Comparison of ENCODE assay signal across 9 mouse cellular contexts in genomic region chr7:126519513-126519912, GRCm38 (mm10). TPM values are rescaled to one million over a fixed set of nuclear protein-coding genes. Genes with fewer than 3 reads are reported as not detected.
A peak's percentile ranks its signal among the peaks of the same experiment; 100 is the strongest.
DNase-seq lines count a peak whose midpoint lies in the region; ATAC-seq and TF ChIP-seq lines count a peak whose summit lies in the region.
"Had no signal": no experiment of that assay in that cellular context is flagged by ENCODE, and none has a peak within 500 bp of the region (broad histone marks: within the 10 kb centered on the region; RNA-seq: fewer than 3 reads in every experiment).

No protein-coding gene starts in this region.

- no peaks in the 10 kb centered on the region for H3K4me1 ChIP-seq in heart, postnatal 0 days (ENCODE audit: control insufficient read depth, insufficient read depth)
- no peaks in the 10 kb centered on the region for H3K4me1 ChIP-seq in lung, embryonic 16.5 days (replicated peaks; ENCODE audit: control insufficient read depth, insufficient read depth, low read length)
- H3K4me1 ChIP-seq in bone marrow macrophage, adult 2 months (ENCODE audit: control insufficient read depth, insufficient read depth, low read length) = peaks cover 6% of the 10 kb centered on the region
- no peaks in the 10 kb centered on the region for H3K4me1 ChIP-seq in limb, embryonic 10.5 days

- H3K9me3 ChIP-seq in heart, postnatal 0 days (replicated peaks; ENCODE audit: control insufficient read depth, low read length) = no peaks in the 10 kb centered on the region
- H3K9me3 ChIP-seq in lung, embryonic 16.5 days (ENCODE audit: control insufficient read depth, low read length) = no peaks in the 10 kb centered on the region
- no peaks in the 10 kb centered on the region for H3K9me3 ChIP-seq in limb, embryonic 10.5 days (replicated peaks)

- TF ChIP-seq EP300 in heart, postnatal 0 days (IDR thresholded peaks at IDR 0.05; ENCODE audit: low read depth) = no peak

- TF ChIP-seq POLR2A in bone marrow macrophage, adult 2 months (IDR thresholded peaks at IDR 0.05; ENCODE audit: borderline replicate concordance, low read depth, low read length) = no peak

- H3K4me3 ChIP-seq in heart, postnatal 0 days (ENCODE audit: low read depth, low read length) = no peak overlapping the region
- no peak overlapping the region for H3K4me3 ChIP-seq in lung, embryonic 16.5 days (ENCODE audit: low read length)
- no peak overlapping the region for H3K4me3 ChIP-seq in bone marrow macrophage, adult 2 months (ENCODE audit: insufficient read depth, low read length)
- H3K4me3 ChIP-seq in limb, embryonic 10.5 days = no peak overlapping the region

- H3K4me2 ChIP-seq in heart, postnatal 0 days (ENCODE audit: low read depth, low read length) = no peak overlapping the region
- H3K4me2 ChIP-seq in lung, embryonic 16.5 days (ENCODE audit: low read depth, low read length) = no peak overlapping the region

- ATAC-seq in heart, postnatal 0 days (ENCODE audit: insufficient read depth, low read depth) = no peak
- peak; percentile 38; the same call in 1 of the 2 replicates for ATAC-seq in lung, embryonic 16.5 days (ENCODE audit: low read depth)

- TF ChIP-seq CTCF in heart, postnatal 0 days (IDR thresholded peaks at IDR 0.05; ENCODE audit: low read depth) = peak; percentile 7; the same call in 1 of the 2 replicates
- TF ChIP-seq CTCF in bone marrow macrophage, adult 2 months (IDR thresholded peaks at IDR 0.05; ENCODE audit: low read depth, low read length) = no peak

- DNase-seq in heart, postnatal 0 days (ENCODE audit: low spot score) = no peak
- DNase-seq in heart, postnatal 36 days = no peak
- DNase-seq in lung, adult 18-20 months = no peak
- peak; percentile 31 to 48 for DNase-seq in layer of hippocampus, postnatal 10 days (ENCODE audit: low spot score in 2 of 2)
- DNase-seq in limb, embryonic 10.5 days (ENCODE audit: low spot score) = no peak
- DNase-seq in thymus, postnatal 14 days = no peak
- DNase-seq: cerebellum, adult 11 months had no signal

- WGBS in heart, postnatal 0 days = 51% methylated on average over 2 of the region's 2 CpGs
- 50% methylated on average over 2 of the region's 2 CpGs for WGBS in lung, embryonic 16.5 days
- WGBS in limb, embryonic 10.5 days = 87% methylated on average over 2 of the region's 2 CpGs

- no peak overlapping the region for H3K27ac ChIP-seq in heart, postnatal 0 days (ENCODE audit: low read depth)
- H3K27ac ChIP-seq in lung, embryonic 16.5 days (ENCODE audit: low read length) = no peak overlapping the region
- peak overlapping the region; percentile 57 for H3K27ac ChIP-seq in bone marrow macrophage, adult 2 months (ENCODE audit: insufficient read depth, low read depth, low read length)
- no peak overlapping the region for H3K27ac ChIP-seq in limb, embryonic 10.5 days

- no peaks in the 10 kb centered on the region for H3K27me3 ChIP-seq in heart, postnatal 0 days (ENCODE audit: control insufficient read depth, insufficient read depth, low read length)
- no peaks in the 10 kb centered on the region for H3K27me3 ChIP-seq in lung, embryonic 16.5 days (ENCODE audit: control insufficient read depth, insufficient read depth, low read depth, low read length)
- H3K27me3 ChIP-seq in limb, embryonic 10.5 days (ENCODE audit: low read depth, poor library complexity, severe bottlenecking) = no peaks in the 10 kb centered on the region

- intact Hi-C loops in heart, postnatal 36 days (cut with DNase I) = no loop called here

- no peaks in the 10 kb centered on the region for H3K36me3 ChIP-seq in heart, postnatal 0 days (replicated peaks; ENCODE audit: control insufficient read depth, insufficient read depth, low read length)
- H3K36me3 ChIP-seq in lung, embryonic 16.5 days (ENCODE audit: control insufficient read depth, insufficient read depth, low read length) = no peaks in the 10 kb centered on the region
- no peaks in the 10 kb centered on the region for H3K36me3 ChIP-seq in limb, embryonic 10.5 days

- no peak overlapping the region for H3K9ac ChIP-seq in heart, postnatal 0 days (replicated peaks; ENCODE audit: low read depth, low read length)
- no peak overlapping the region for H3K9ac ChIP-seq in lung, embryonic 16.5 days (ENCODE audit: low read length)

RNA-seq across cellular contexts. Expression of gene Atxn2l, which starts 16.3 kb away (rescaled TPM):
- 21.8 and 35.6 TPM in 2 replicates for total RNA-seq in heart, postnatal 0 days (2014; rRNA removed; ENCODE audit: low replicate concordance)
- polyA plus RNA-seq in heart, postnatal 0 days (2015; fragmentation: Nextera tagmentation; extraction: Ambion mirVana) = 13.4 and 14.1 TPM in 2 replicates
- total RNA-seq in heart, postnatal 36 days (2021) = 10 to 100 TPM; 37.1 to 37.9 TPM
- polyA plus RNA-seq in lung, embryonic 16.5 days (2015; fragmentation: Nextera tagmentation; extraction: Ambion mirVana) = 36.0 and 38.5 TPM in 2 replicates
- 128 and 131 TPM in 2 replicates for polyA plus RNA-seq in bone marrow macrophage, adult 2 months (2012; ENCODE audit: insufficient read depth, insufficient read length, missing spikeins)
- total RNA-seq in layer of hippocampus, postnatal 10 days (2021) = 100 to 1,000 TPM; 118 to 123 TPM
- 60.6 and 62.5 TPM in 2 replicates for polyA plus RNA-seq in limb, embryonic 10.5 days (2016; fragmentation: Nextera tagmentation; extraction: Ambion mirVana)

RNA-seq across cellular contexts. Expression of gene Tufm, which starts 32.4 kb away (rescaled TPM):
- total RNA-seq in heart, postnatal 0 days (2014; rRNA removed; ENCODE audit: low replicate concordance) = 151 and 153 TPM in 2 replicates
- polyA plus RNA-seq in heart, postnatal 0 days (2015; fragmentation: Nextera tagmentation; extraction: Ambion mirVana) = 199 and 205 TPM in 2 replicates
- total RNA-seq in heart, postnatal 36 days (2021) = 100 to 1,000 TPM; 287 to 327 TPM
- 106 and 112 TPM in 2 replicates for polyA plus RNA-seq in lung, embryonic 16.5 days (2015; fragmentation: Nextera tagmentation; extraction: Ambion mirVana)
- 39.7 and 41.0 TPM in 2 replicates for polyA plus RNA-seq in bone marrow macrophage, adult 2 months (2012; ENCODE audit: insufficient read depth, insufficient read length, missing spikeins)
- total RNA-seq in layer of hippocampus, postnatal 10 days (2021) = 100 to 1,000 TPM in 1 of 2 experiments, 10 to 100 TPM in 1; 88.2 to 106 TPM
- polyA plus RNA-seq in limb, embryonic 10.5 days (2016; fragmentation: Nextera tagmentation; extraction: Ambion mirVana) = 182 and 207 TPM in 2 replicates

RNA-seq across cellular contexts. Expression of gene Sh2b1, which starts 44.3 kb away (rescaled TPM):
- 22.6 and 30.3 TPM in 2 replicates for total RNA-seq in heart, postnatal 0 days (2014; rRNA removed; ENCODE audit: low replicate concordance)
- 34.4 and 34.5 TPM in 2 replicates for polyA plus RNA-seq in heart, postnatal 0 days (2015; fragmentation: Nextera tagmentation; extraction: Ambion mirVana)
- 10 to 100 TPM; 40.0 to 42.2 TPM for total RNA-seq in heart, postnatal 36 days (2021)
- 47.2 and 48.5 TPM in 2 replicates for polyA plus RNA-seq in lung, embryonic 16.5 days (2015; fragmentation: Nextera tagmentation; extraction: Ambion mirVana)
- polyA plus RNA-seq in bone marrow macrophage, adult 2 months (2012; ENCODE audit: insufficient read depth, insufficient read length, missing spikeins) = 26.1 and 27.6 TPM in 2 replicates
- total RNA-seq in layer of hippocampus, postnatal 10 days (2021) = 10 to 100 TPM; 68.1 to 69.6 TPM
- 55.1 and 62.5 TPM in 2 replicates for polyA plus RNA-seq in limb, embryonic 10.5 days (2016; fragmentation: Nextera tagmentation; extraction: Ambion mirVana)

RNA-seq across cellular contexts. Expression of gene Eif3c, which starts 46.7 kb away (rescaled TPM):
- total RNA-seq in heart, postnatal 0 days (2014; rRNA removed; ENCODE audit: low replicate concordance) = 88.8 and 103 TPM in 2 replicates
- polyA plus RNA-seq in heart, postnatal 0 days (2015; fragmentation: Nextera tagmentation; extraction: Ambion mirVana) = 108 and 114 TPM in 2 replicates
- total RNA-seq in heart, postnatal 36 days (2021) = 100 to 1,000 TPM; 156 to 157 TPM
- polyA plus RNA-seq in lung, embryonic 16.5 days (2015; fragmentation: Nextera tagmentation; extraction: Ambion mirVana) = 181 and 187 TPM in 2 replicates
- polyA plus RNA-seq in bone marrow macrophage, adult 2 months (2012; ENCODE audit: insufficient read depth, insufficient read length, missing spikeins) = 142 and 148 TPM in 2 replicates
- 100 to 1,000 TPM; 199 to 200 TPM for total RNA-seq in layer of hippocampus, postnatal 10 days (2021)
- 230 and 241 TPM in 2 replicates for polyA plus RNA-seq in limb, embryonic 10.5 days (2016; fragmentation: Nextera tagmentation; extraction: Ambion mirVana)

RNA-seq across cellular contexts. Expression of gene Atp2a1, which starts 56.6 kb away (rescaled TPM):
- 0.92 and 3.8 TPM in 2 replicates for total RNA-seq in heart, postnatal 0 days (2014; rRNA removed; ENCODE audit: low replicate concordance)
- polyA plus RNA-seq in heart, postnatal 0 days (2015; fragmentation: Nextera tagmentation; extraction: Ambion mirVana) = 0.40 and 0.92 TPM in 2 replicates
- total RNA-seq in heart, postnatal 36 days (2021) = 1 to 10 TPM; 1.1 to 1.2 TPM
- polyA plus RNA-seq in lung, embryonic 16.5 days (2015; fragmentation: Nextera tagmentation; extraction: Ambion mirVana) = 5.1 and 33.6 TPM in 2 replicates
- 0.25 and 1.4 TPM in 2 replicates for polyA plus RNA-seq in bone marrow macrophage, adult 2 months (2012; ENCODE audit: insufficient read depth, insufficient read length, missing spikeins)
- under 1 TPM; 0.09 to 0.58 TPM for total RNA-seq in layer of hippocampus, postnatal 10 days (2021)
- polyA plus RNA-seq in limb, embryonic 10.5 days (2016; fragmentation: Nextera tagmentation; extraction: Ambion mirVana) = 0.59 and 5.3 TPM in 2 replicates

Comparison
In these comparisons a context has a peak if more than half of its experiments do, and no peak if none do; other contexts are left out.
1. DNase-seq: peak in layer of hippocampus, postnatal 10 days (2 of 2); none in heart, postnatal 0 days (single experiment), heart, postnatal 36 days (0 of 2), lung, adult 18-20 months (0 of 2), limb, embryonic 10.5 days (single experiment) and thymus, postnatal 14 days (single experiment).